Mouse (Mus musculus) heart, embryonic 12.5 days (tissue): ENCODE results near the gene Mogat2. TPM values are rescaled to one million over a fixed set of nuclear protein-coding genes. Genes with fewer than 3 reads are reported as not detected.

Experiments
- polyA plus RNA-seq: library from polyadenylated mRNA; unstranded; fragments of >200 nt; fragmentation: Nextera tagmentation; extraction: Ambion mirVana; gene quantifications from 2 replicates; pipeline ENCODE4 v1.2.1, GENCODE M21; 2016

Mogat2 gene
- polyA plus RNA-seq, 1 experiment from 2014 or later, result 3.1 TPM

Other genes starting within 250 kb of the Mogat2 start
- 18.8 and 19.6 TPM in 2 replicates for gene Uvrag, start 97.5 kb downstream of the Mogat2 start, polyA plus RNA-seq
- gene Dgat2, start 55.9 kb downstream of the Mogat2 start, polyA plus RNA-seq, result 10.0 and 10.3 TPM in 2 replicates
- gene Map6, start 28.8 kb upstream of the Mogat2 start, polyA plus RNA-seq, result 3.0 and 3.4 TPM in 2 replicates
- gene Serpinh1, start 114.6 kb upstream of the Mogat2 start, polyA plus RNA-seq, result 1,302 and 1,316 TPM in 2 replicates
- 28.5 and 28.8 TPM in 2 replicates for gene Gdpd5, start 142.8 kb upstream of the Mogat2 start, polyA plus RNA-seq
- gene Klhl35, start 227.4 kb upstream of the Mogat2 start, polyA plus RNA-seq, result 0.85 and 1.3 TPM in 2 replicates
- gene Rps3, start 245.1 kb upstream of the Mogat2 start, polyA plus RNA-seq, result 459 and 490 TPM in 2 replicates